Mouse (Mus musculus): ENCODE measurements at regions not wholly inside any gene's neighbourhood (a gene's known extent, or its start where the extent isn't known, plus 50 kb on each side); places are given as distances from the start of the nearest gene placed in this dataset.

DNA sequence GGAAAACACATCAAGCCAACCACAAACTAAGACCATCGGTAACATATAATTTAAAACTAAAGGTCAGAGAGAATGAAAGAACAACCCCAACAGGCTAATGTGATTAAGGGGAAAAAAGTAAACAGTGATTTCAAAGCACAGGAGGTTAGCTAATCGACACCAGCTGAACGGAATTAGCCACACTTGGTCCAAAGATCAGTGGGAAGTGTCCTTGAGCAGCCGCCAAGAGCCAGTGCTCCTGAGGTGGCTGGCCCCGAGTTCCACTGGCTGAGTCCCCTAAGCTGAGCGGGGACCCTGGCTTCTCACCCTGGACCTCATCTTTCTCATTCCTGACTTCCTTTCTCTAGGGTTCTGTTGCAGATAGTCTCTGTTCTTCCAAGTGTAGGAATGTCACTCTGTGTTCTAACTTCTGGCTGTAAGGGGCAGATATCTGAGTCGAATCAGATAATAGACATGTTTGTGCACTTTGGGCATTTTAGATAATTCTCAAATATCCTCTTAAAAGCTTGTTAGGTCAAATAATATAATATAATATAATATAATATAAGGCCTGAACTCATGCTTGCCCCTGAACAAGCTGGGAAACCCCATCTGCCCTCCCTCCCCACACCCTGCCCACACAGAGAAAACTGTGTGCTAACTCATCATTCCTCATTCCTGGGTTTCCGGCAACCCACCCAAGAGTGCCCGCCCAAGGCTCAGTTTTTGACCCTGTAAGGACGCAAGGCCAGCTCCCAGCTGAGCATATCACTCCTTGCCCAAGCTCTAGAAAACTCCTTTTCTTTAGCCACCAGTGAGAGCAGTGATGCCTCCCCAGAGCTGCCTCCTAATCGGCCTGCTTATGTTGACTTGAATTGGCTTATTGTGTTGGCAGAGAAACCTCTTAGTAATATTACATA, 137.3 kb upstream of the Krr1 start:
- CTCF ChIA-PET = interaction anchor here (1.2 kb wide), 1 partner anchor 10 kb away, joined by 4 read pairs; no protein-coding TSS in a partner anchor
- POLR2A ChIA-PET = no interaction called here
- ATAC-seq = no peak
- no peaks in the 10 kb centered on the region for H3K27me3 ChIP-seq
- no peak for DNase-seq (ENCODE audit: low read depth, low spot score)
- no peak for TF ChIP-seq CTCF (IDR thresholded peaks at IDR 0.05)
- in situ Hi-C loops (cut with MboI; ENCODE audit: low pct_unique_long_range_greater_than_20kb) = no loop called here

DNA sequence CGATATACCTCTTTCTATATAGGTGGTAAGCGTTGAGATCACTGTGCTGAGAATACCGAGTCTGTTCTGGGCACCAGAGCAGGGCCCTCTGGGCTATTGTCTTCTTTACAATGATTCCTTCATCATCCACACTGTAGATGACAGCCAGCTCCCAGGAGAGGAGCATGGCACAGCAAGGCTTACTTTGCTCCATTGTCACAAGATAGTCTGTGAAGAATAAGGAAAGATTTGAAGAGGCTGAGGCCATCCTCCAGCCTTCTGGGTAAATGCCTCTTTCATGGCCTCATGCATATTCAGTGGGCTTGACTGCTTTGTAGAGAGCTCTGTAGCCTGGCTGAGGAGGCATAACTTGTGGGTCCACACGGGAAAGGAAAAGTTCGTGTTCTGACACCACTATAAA, 136.3 kb upstream of the Krr1 start:
- in situ Hi-C loops (cut with MboI; ENCODE audit: low pct_unique_long_range_greater_than_20kb) = no loop called here
- TF ChIP-seq CTCF (IDR thresholded peaks at IDR 0.05) = no peak
- no peak for DNase-seq (ENCODE audit: low read depth, low spot score)
- POLR2A ChIA-PET = no interaction called here
- no peak for ATAC-seq
- CTCF ChIA-PET = no interaction called here
- no peaks in the 10 kb centered on the region for H3K27me3 ChIP-seq

DNA sequence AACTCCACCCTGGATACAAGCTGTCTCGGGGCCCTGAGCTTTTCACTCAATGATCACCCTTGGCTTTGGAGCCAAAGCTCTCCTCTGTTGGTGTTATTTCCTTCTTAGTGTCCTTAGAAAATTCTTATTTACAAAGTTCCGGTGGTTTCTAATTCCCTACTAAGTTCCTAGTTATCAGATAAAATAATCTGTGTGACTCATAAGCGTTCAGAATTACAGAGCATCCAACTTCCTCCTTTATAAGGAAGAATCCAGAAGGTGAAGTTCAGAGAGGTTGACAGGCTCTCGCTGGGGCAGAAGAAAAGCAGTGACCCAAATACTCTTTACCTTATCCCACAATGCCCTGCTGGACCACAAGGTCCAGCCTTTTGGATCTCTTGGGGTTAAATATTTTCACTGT, 135.7 kb upstream of the Krr1 start:
- ATAC-seq (no peak), DNase-seq (ENCODE audit: low read depth, low spot score) (no peak)
- no peak for TF ChIP-seq CTCF (IDR thresholded peaks at IDR 0.05)
- in situ Hi-C loops (cut with MboI; ENCODE audit: low pct_unique_long_range_greater_than_20kb) = no loop called here
- H3K27me3 ChIP-seq = no peaks in the 10 kb centered on the region
- POLR2A ChIA-PET = interaction anchor here (0.6 to 1.0 kb wide), 2 partner anchors 11 to 237 kb away, joined by 3 read pairs; no protein-coding TSS in a partner anchor
- CTCF ChIA-PET = no interaction called here

DNA sequence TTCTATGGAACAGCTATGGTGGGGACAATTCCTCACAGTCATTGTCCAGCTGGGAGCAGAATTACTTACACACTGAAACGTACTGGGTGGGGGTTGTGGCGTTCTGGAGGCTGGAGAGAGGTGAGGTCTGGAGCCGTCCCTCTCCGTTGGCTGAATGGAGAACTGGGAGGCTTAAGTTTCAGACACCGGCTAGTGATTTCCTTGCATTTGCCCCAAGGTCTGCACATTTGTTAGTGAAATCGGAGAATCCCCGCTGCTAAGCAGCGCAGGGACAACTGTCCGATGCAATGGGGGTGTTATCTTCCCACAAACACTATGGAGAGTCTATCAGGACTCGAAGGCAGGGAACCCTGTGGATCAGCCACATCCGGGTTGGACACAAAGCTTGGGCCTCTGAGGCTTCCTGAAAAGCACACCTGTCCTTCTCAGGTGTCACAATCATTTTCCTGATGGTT, 130.1 kb upstream of the Krr1 start:
- no peak for ATAC-seq
- CTCF ChIA-PET = interaction anchor here (1.9 kb wide), 1 partner anchor 16 kb away, joined by 4 read pairs; no protein-coding TSS in a partner anchor

DNA sequence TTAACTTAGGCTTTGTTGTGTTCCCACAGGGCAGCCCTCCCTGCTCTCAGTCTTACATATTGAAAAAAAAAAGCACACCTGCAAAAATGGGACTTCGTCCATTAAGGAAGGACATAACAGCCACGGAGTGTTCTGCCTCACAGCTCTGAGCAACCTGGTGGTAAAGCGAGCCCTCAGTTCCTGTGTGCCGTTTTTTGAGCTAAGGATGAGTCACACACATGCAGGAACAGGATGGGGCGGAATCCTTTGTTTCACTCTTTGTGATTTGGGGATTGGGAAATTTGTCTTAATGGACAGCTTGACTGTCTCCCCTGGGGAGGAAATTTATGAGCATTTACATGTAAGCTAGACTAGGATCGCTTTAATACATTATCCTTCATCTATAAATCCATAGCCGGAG, 129.6 kb upstream of the Krr1 start:
- POLR2A ChIA-PET = no interaction called here
- ATAC-seq (peak; percentile 74), DNase-seq (ENCODE audit: low read depth, low spot score) (no peak)

More for the DNA sequence above, 130.1 kb upstream of the Krr1 start:
- H3K27me3 ChIP-seq = no peaks in the 10 kb centered on the region
- POLR2A ChIA-PET = no interaction called here
- in situ Hi-C loops (cut with MboI; ENCODE audit: low pct_unique_long_range_greater_than_20kb) = no loop called here
- DNase-seq (ENCODE audit: low read depth, low spot score) = no peak
- TF ChIP-seq CTCF (IDR thresholded peaks at IDR 0.05) = no peak

DNA sequence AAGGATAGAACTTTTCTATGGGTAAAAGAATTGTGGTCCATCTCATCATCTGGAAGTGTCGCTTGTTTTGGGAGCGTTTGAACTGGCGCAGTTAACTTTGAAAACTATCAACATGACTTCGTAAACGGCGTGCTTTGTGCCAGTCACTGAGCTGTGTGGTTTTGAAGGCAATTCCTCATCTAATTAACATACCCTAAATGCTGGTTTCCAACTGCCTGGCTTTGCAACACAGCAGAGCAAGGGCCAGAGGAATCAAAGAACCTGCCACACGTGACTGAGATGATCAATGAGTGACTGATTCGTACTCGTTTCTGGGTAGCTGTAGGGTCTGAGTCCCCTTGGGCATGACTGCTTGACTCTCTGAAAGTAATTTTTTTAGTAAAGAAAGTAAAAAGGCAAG, 129.2 kb upstream of the Krr1 start:
- ATAC-seq (peak; percentile 21), DNase-seq (ENCODE audit: low read depth, low spot score) (no peak)
- in situ Hi-C loops (cut with MboI; ENCODE audit: low pct_unique_long_range_greater_than_20kb) = no loop called here
- H3K27me3 ChIP-seq = no peaks in the 10 kb centered on the region
- TF ChIP-seq CTCF (IDR thresholded peaks at IDR 0.05) = no peak
- POLR2A ChIA-PET = no interaction called here
- CTCF ChIA-PET = interaction anchor here (0.8 to 1.9 kb wide), 3 partner anchors 10 to 17 kb away, joined by 3 to 4 read pairs (median 3); no protein-coding TSS in a partner anchor

More for the DNA sequence above, 129.6 kb upstream of the Krr1 start:
- no peak for TF ChIP-seq CTCF (IDR thresholded peaks at IDR 0.05)
- CTCF ChIA-PET = interaction anchor here (0.8 to 1.9 kb wide), 3 partner anchors 9 to 17 kb away, joined by 3 to 4 read pairs (median 3); no protein-coding TSS in a partner anchor
- in situ Hi-C loops (cut with MboI; ENCODE audit: low pct_unique_long_range_greater_than_20kb) = no loop called here
- no peaks in the 10 kb centered on the region for H3K27me3 ChIP-seq

DNA sequence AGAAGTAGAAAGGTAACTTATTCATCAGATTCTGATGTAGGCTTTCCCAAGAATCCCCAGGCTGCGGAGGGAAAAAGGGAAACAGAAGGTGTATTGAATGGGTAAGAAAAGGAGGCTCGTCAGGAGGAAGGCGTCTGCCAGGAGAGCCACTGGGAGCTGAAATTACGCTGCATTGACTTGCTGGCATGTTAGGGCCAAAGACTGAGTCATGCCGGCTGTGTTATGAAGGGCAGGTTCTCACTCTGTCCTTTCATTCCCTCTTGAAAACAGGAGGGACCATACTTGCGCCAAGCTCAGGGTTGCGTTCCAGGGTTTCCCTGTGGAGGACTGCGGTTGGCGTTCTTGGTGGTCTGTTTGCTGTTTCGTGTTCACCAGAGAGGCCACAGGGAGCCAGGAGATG, 128.3 kb upstream of the Krr1 start:
- in situ Hi-C loops (cut with MboI; ENCODE audit: low pct_unique_long_range_greater_than_20kb) = no loop called here
- DNase-seq (ENCODE audit: low read depth, low spot score) (no peak), ATAC-seq (no peak)
- CTCF ChIA-PET = no interaction called here
- POLR2A ChIA-PET = no interaction called here
- TF ChIP-seq CTCF (IDR thresholded peaks at IDR 0.05) = no peak
- no peaks in the 10 kb centered on the region for H3K27me3 ChIP-seq

DNA sequence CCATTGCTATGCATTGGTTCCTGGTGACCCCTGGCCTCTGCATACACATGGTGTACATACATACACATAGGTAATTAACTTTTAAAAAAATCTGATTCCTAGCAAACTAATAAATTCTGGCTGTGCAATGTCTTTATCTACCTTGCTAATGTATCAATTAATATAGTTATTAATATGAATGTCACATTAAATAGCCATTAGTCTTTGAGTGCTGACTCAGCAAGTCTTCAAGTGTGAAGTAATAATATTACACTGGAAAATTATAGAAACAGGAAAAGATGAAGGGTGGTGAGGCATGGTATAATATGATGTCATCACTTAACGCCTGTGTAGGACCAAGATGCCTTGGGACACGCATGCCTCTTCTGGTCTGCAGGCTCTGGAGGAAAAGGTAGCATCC, 126.5 kb upstream of the Krr1 start:
- ATAC-seq (no peak), DNase-seq (ENCODE audit: low read depth, low spot score) (no peak)
- in situ Hi-C loops (cut with MboI; ENCODE audit: low pct_unique_long_range_greater_than_20kb) = no loop called here
- CTCF ChIA-PET = no interaction called here
- POLR2A ChIA-PET = no interaction called here
- TF ChIP-seq CTCF (IDR thresholded peaks at IDR 0.05) = no peak
- no peaks in the 10 kb centered on the region for H3K27me3 ChIP-seq

DNA sequence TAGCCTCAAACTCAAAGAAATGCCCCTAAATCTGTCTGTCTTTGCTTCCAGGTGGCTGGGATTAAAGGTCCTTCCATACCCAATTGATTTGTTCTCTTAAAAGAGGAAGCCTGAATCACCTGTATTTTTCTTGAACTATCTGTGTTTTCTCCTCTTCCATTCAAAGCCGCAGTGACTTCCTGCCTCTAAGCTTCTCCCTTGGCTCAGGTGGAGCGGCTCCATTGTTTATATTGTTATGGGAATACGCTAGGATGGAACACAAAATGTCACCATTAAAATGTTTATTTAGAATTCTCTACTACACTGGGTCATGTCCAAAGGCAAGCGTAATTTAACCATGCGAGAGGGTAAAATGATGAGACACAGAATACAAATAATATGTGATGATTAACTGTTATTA, 118.2 kb upstream of the Krr1 start:
- no peaks in the 10 kb centered on the region for H3K27me3 ChIP-seq
- POLR2A ChIA-PET = interaction anchor here (0.7 kb wide), 1 partner anchor 382 kb away, joined by 3 read pairs; no protein-coding TSS in a partner anchor
- DNase-seq (ENCODE audit: low read depth, low spot score) (no peak), ATAC-seq (no peak)
- in situ Hi-C loops (cut with MboI; ENCODE audit: low pct_unique_long_range_greater_than_20kb) = loop anchor here (5.0 kb wide), 1 partner anchor 73 kb away; no protein-coding TSS in a partner anchor
- TF ChIP-seq CTCF (IDR thresholded peaks at IDR 0.05) = no peak
- CTCF ChIA-PET = no interaction called here

DNA sequence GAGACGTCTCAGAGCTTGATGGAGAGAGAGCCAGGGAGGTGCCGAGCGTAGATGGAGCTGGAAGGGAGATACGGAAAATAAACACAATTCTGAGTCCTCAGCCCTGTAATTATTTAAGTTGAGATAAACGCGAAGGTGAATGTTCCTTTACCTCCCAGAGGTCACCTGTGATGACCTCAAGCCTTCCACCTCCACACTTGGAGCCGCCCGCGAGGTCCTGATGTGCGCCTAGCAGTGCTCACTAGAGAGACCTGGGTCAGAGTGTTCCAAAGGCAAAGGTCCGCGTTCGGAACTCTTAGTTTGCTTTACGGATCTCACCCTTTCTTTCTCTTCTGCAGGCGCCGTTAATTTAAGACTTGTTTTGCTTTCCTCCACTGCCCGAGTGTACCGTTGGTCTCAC, 117.0 kb upstream of the Krr1 start:
- in situ Hi-C loops (cut with MboI; ENCODE audit: low pct_unique_long_range_greater_than_20kb) = no loop called here

DNA sequence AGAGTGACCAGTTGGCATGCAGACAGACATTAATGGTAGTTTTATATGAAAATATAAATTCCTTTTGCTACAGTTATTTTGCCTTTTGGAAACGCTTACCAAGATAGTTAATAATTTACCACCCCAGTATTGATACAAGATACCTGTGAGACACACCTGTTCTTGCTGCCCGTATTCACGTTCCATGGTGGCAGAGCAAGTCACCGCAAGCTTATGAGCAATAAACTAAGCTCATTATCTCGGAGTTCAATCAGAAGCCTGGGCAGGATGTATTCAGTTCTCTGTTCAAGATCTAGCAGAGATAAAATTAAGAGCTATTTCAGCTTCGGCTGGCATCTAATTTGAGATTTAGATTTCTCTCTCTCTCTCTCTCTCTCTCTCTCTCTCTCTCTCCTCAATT, 114.1 kb upstream of the Krr1 start:
- TF ChIP-seq CTCF (IDR thresholded peaks at IDR 0.05) = no peak
- in situ Hi-C loops (cut with MboI; ENCODE audit: low pct_unique_long_range_greater_than_20kb) = no loop called here
- no peaks in the 10 kb centered on the region for H3K27me3 ChIP-seq
- DNase-seq (ENCODE audit: low read depth, low spot score) = no peak
- ChIA-PET POLR2A (interaction anchor here (0.6 to 0.9 kb wide), 2 partner anchors 32 to 240 kb away, joined by 3 to 4 read pairs; no protein-coding TSS in a partner anchor), CTCF (interaction anchor here (1.3 to 1.4 kb wide), 2 partner anchors 10 to 282 kb away, joined by 3 read pairs; no protein-coding TSS in a partner anchor)
- no peak for ATAC-seq

More for the DNA sequence above, 117.0 kb upstream of the Krr1 start:
- no peak for TF ChIP-seq CTCF (IDR thresholded peaks at IDR 0.05)
- POLR2A ChIA-PET = no interaction called here
- no peaks in the 10 kb centered on the region for H3K27me3 ChIP-seq
- CTCF ChIA-PET = no interaction called here
- no peak for ATAC-seq
- DNase-seq (ENCODE audit: low read depth, low spot score) = no peak
